Mouse (Mus musculus): ENCODE measurements around the gene Evi2a.

DNA sequence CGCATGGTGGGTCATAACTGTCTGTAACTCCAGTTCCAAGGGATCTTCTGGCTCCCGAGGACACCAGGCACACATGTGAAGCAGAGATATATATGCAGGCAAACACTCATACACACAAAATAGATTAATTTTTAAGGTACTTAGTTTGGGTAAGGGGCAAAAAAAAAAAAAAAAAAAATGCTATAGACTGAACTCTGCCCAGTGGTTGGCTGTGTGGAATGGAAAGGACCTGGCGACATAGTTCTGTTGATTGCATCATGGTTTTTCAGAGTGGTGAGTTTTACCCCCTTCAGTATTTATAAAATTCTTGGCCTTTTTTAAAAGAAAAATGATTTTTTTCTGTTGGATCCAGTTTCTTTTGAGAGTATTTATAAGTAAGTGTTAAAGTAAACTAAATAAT is 5.9 kb upstream of the Evi2a start:
- TF ChIP-seq GATA1 (IDR thresholded peaks at IDR 0.05; ENCODE audit: borderline replicate concordance, low read length) (no peak), FLI1 (IDR thresholded peaks at IDR 0.05; ENCODE audit: low read length) (no peak)

Measured in megakaryocyte, embryonic 14.5 days (primary cell).